9 mouse cellular contexts compared by ENCODE assay signal in genomic region chr16:91406585-91407220, GRCm38 (mm10). TPM values are rescaled to one million over a fixed set of nuclear protein-coding genes. Genes with fewer than 3 reads are reported as not detected.
A peak's percentile ranks its signal among the peaks of the same experiment; 100 is the strongest.
DNase-seq lines count a peak whose midpoint lies in the region; ATAC-seq and TF ChIP-seq lines count a peak whose summit lies in the region.
"Had no signal": no experiment of that assay in that cellular context is flagged by ENCODE, and none has a peak within 500 bp of the region (broad histone marks: within the 10 kb centered on the region; RNA-seq: fewer than 3 reads in every experiment).

No protein-coding gene starts in this region.

- peak overlapping the region; percentile 92 for H3K4me2 ChIP-seq in forebrain, embryonic 13.5 days
- H3K4me2 ChIP-seq in hindbrain, embryonic 14.5 days (replicated peaks): peak overlapping the region; percentile 85
- H3K4me2 ChIP-seq in limb, embryonic 15.5 days: peak overlapping the region; percentile 91
- peak overlapping the region; percentile 98 for H3K4me2 ChIP-seq in midbrain, embryonic 12.5 days (replicated peaks)

- TF ChIP-seq CTCF in Patski (IDR thresholded peaks at IDR 0.05): no peak

- H3K27me3 ChIP-seq in Patski: no peaks in the 10 kb centered on the region
- no peaks in the 10 kb centered on the region for H3K27me3 ChIP-seq in forebrain, embryonic 13.5 days
- peaks cover 6% of the 10 kb centered on the region for H3K27me3 ChIP-seq in hindbrain, embryonic 14.5 days (ENCODE audit: control insufficient read depth, insufficient read depth, low read length)
- no peaks in the 10 kb centered on the region for H3K27me3 ChIP-seq in limb, embryonic 15.5 days
- H3K27me3 ChIP-seq in midbrain, embryonic 12.5 days: peaks cover 15% of the 10 kb centered on the region

- H3K9ac ChIP-seq in forebrain, embryonic 13.5 days: peak overlapping the region; percentile 81
- H3K9ac ChIP-seq in hindbrain, embryonic 14.5 days: peak overlapping the region; percentile 68
- H3K9ac ChIP-seq in limb, embryonic 15.5 days: peak overlapping the region; percentile 47
- H3K9ac ChIP-seq in midbrain, embryonic 12.5 days (replicated peaks): peak overlapping the region; percentile 77

- peak; percentile 69 for ATAC-seq in Patski
- ATAC-seq in forebrain, embryonic 13.5 days: peak; percentile 41; the same call in 1 of the 2 replicates
- peak; percentile 43; the same call in 1 of the 2 replicates for ATAC-seq in hindbrain, embryonic 14.5 days (ENCODE audit: low FRiP score)
- peak; percentile 2; the same call in 1 of the 2 replicates for ATAC-seq in limb, embryonic 15.5 days (ENCODE audit: insufficient number of reproducible peaks, low FRiP score, low TSS enrichment, low read depth)
- ATAC-seq in midbrain, embryonic 12.5 days (ENCODE audit: low FRiP score, low read depth): 0 out of 2 replicates have a peak, but pooled peaks have one; percentile 36

- CTCF ChIA-PET in Patski (lab: Charles Lee): interaction anchor here (1.0 to 1.3 kb wide), 3 partner anchors 12 to 54 kb away, joined by 3 to 4 read pairs (median 3); no protein-coding TSS in a partner anchor

- no peak overlapping the region for H3K27ac ChIP-seq in forebrain, embryonic 13.5 days
- no peak overlapping the region; the same call in 1 of the 2 replicates for H3K27ac ChIP-seq in hindbrain, embryonic 14.5 days
- H3K27ac ChIP-seq in limb, embryonic 15.5 days: peak overlapping the region; percentile 85
- H3K27ac ChIP-seq in midbrain, embryonic 12.5 days (replicated peaks): no peak overlapping the region

- WGBS in forebrain, embryonic 13.5 days: 2% methylated on average over 13 of the region's 13 CpGs
- 2% methylated on average over 13 of the region's 13 CpGs for WGBS in hindbrain, embryonic 14.5 days
- under 1% methylated on average over 13 of the region's 13 CpGs for WGBS in limb, embryonic 15.5 days
- 2% methylated on average over 13 of the region's 13 CpGs for WGBS in midbrain, embryonic 12.5 days

- H3K4me1 ChIP-seq in forebrain, embryonic 13.5 days: peaks cover 14% of the 10 kb centered on the region
- H3K4me1 ChIP-seq in hindbrain, embryonic 14.5 days (replicated peaks; ENCODE audit: control insufficient read depth, insufficient read depth, low read length): 0 out of 2 replicates have a peak, but pooled peaks cover 4% of the 10 kb centered on the region
- H3K4me1 ChIP-seq in limb, embryonic 15.5 days: peaks cover 26% of the 10 kb centered on the region
- peaks cover 13% of the 10 kb centered on the region for H3K4me1 ChIP-seq in midbrain, embryonic 12.5 days

- in situ Hi-C loops in Patski (cut with MboI; ENCODE audit: low pct_unique_long_range_greater_than_20kb): no loop called here

- peak overlapping the region; percentile 58 for H3K4me3 ChIP-seq in forebrain, embryonic 13.5 days
- H3K4me3 ChIP-seq in hindbrain, embryonic 14.5 days (replicated peaks; ENCODE audit: low read length): peak overlapping the region; percentile 52
- peak overlapping the region; percentile 75 for H3K4me3 ChIP-seq in limb, embryonic 15.5 days
- peak overlapping the region; percentile 65 for H3K4me3 ChIP-seq in midbrain, embryonic 12.5 days

- POLR2A ChIA-PET in Patski (lab: Charles Lee): interaction anchor here (0.7 to 1.0 kb wide), 2 partner anchors 13 to 105 kb away, joined by 3 read pairs; no protein-coding TSS in a partner anchor

- peak; percentile 24 to 47 for DNase-seq in layer of hippocampus, postnatal 10 days (ENCODE audit: low spot score in 2 of 2)
- DNase-seq in layer of hippocampus, adult 9-11 months: no peak
- no peak for DNase-seq in Patski (ENCODE audit: low read depth, low spot score)
- DNase-seq in hindbrain, embryonic 14.5 days (ENCODE audit: low spot score): peak; percentile 25
- DNase-seq in c-Kit-positive CD71-positive TER-119-positive erythroid progenitor cells, embryonic 14.5 days (ENCODE audit: low spot score): no peak

- H3K36me3 ChIP-seq in forebrain, embryonic 13.5 days (ENCODE audit: poor library complexity, severe bottlenecking): peaks cover 14% of the 10 kb centered on the region
- H3K36me3 ChIP-seq in hindbrain, embryonic 14.5 days (replicated peaks; ENCODE audit: control insufficient read depth, insufficient read depth): peaks cover 3% of the 10 kb centered on the region
- H3K36me3 ChIP-seq in limb, embryonic 15.5 days: peaks cover 13% of the 10 kb centered on the region
- peaks cover 8% of the 10 kb centered on the region; the same call in 1 of the 2 replicates for H3K36me3 ChIP-seq in midbrain, embryonic 12.5 days

- H3K9me3 ChIP-seq in forebrain, embryonic 13.5 days (replicated peaks): no peaks in the 10 kb centered on the region
- H3K9me3 ChIP-seq in hindbrain, embryonic 14.5 days (ENCODE audit: control insufficient read depth, low read length): no peaks in the 10 kb centered on the region
- H3K9me3 ChIP-seq in limb, embryonic 15.5 days: no peaks in the 10 kb centered on the region
- H3K9me3 ChIP-seq in midbrain, embryonic 12.5 days: no peaks in the 10 kb centered on the region

RNA-seq across cellular contexts. Expression of gene Il10rb, which starts 0.7 kb away (rescaled TPM):
- total RNA-seq in layer of hippocampus, postnatal 10 days (2021): 1 to 10 TPM; 7.4 to 8.6 TPM
- polyA plus RNA-seq in Patski (2021): 50.0 TPM
- 5.9 TPM in 2 replicates for polyA plus RNA-seq in forebrain, embryonic 13.5 days (2015; fragmentation: Nextera tagmentation; extraction: Ambion mirVana)
- polyA plus RNA-seq in hindbrain, embryonic 14.5 days (2014; fragmentation: Nextera tagmentation; extraction: Ambion mirVana): 13.0 and 13.4 TPM in 2 replicates
- 29.5 and 33.2 TPM in 2 replicates for polyA plus RNA-seq in limb, embryonic 15.5 days (2015; fragmentation: Nextera tagmentation; extraction: Ambion mirVana)
- polyA plus RNA-seq in midbrain, embryonic 12.5 days (2016; fragmentation: Nextera tagmentation; extraction: Ambion mirVana): 7.9 and 9.1 TPM in 2 replicates

RNA-seq across cellular contexts. Expression of gene Gm21970, which starts 15.2 kb away (rescaled TPM):
- total RNA-seq in layer of hippocampus, postnatal 10 days (2021): 1 to 10 TPM in 1 of 2 experiments, not detected in 1; 1.1 TPM
- 3.8 TPM for polyA plus RNA-seq in Patski (2021)
- polyA plus RNA-seq in forebrain, embryonic 13.5 days (2015; fragmentation: Nextera tagmentation; extraction: Ambion mirVana): not detected in 2 replicates
- polyA plus RNA-seq in hindbrain, embryonic 14.5 days (2014; fragmentation: Nextera tagmentation; extraction: Ambion mirVana): not detected in 2 replicates
- polyA plus RNA-seq in limb, embryonic 15.5 days (2015; fragmentation: Nextera tagmentation; extraction: Ambion mirVana): 0.66 TPM in 1 of 2 replicates, not detected in the other
- not detected in 2 replicates for polyA plus RNA-seq in midbrain, embryonic 12.5 days (2016; fragmentation: Nextera tagmentation; extraction: Ambion mirVana)
- total RNA-seq: left cerebral cortex, adult 18-20 months had no signal

RNA-seq across cellular contexts. Expression of gene Ifnar2, which starts 34.1 kb away (rescaled TPM):
- 10 to 100 TPM; 23.7 to 24.4 TPM for total RNA-seq in layer of hippocampus, postnatal 10 days (2021)
- polyA plus RNA-seq in Patski (2021): 97.8 TPM
- polyA plus RNA-seq in forebrain, embryonic 13.5 days (2015; fragmentation: Nextera tagmentation; extraction: Ambion mirVana): 29.8 and 32.5 TPM in 2 replicates
- 38.2 and 40.4 TPM in 2 replicates for polyA plus RNA-seq in hindbrain, embryonic 14.5 days (2014; fragmentation: Nextera tagmentation; extraction: Ambion mirVana)
- 59.4 and 70.0 TPM in 2 replicates for polyA plus RNA-seq in limb, embryonic 15.5 days (2015; fragmentation: Nextera tagmentation; extraction: Ambion mirVana)
- 29.5 and 33.5 TPM in 2 replicates for polyA plus RNA-seq in midbrain, embryonic 12.5 days (2016; fragmentation: Nextera tagmentation; extraction: Ambion mirVana)

Comparison
In these comparisons a context has a peak if more than half of its experiments do, and no peak if none do; other contexts are left out.
1. DNase-seq: peak in layer of hippocampus, postnatal 10 days (2 of 2) and hindbrain, embryonic 14.5 days (single experiment); none in layer of hippocampus, adult 9-11 months (single experiment), Patski (single experiment) and c-Kit-positive CD71-positive TER-119-positive erythroid progenitor cells, embryonic 14.5 days (single experiment).
2. ATAC-seq: peak in every context shown above with its lines; median percentile 69 in Patski; 43 in hindbrain, embryonic 14.5 days; 41 in forebrain, embryonic 13.5 days; 36 in midbrain, embryonic 12.5 days; 2 in limb, embryonic 15.5 days.
3. Peak in every context shown above with its lines, with median percentiles within 50 percentile points of each other: H3K4me2 ChIP-seq, H3K4me3 ChIP-seq and H3K9ac ChIP-seq.